Mouse (Mus musculus) embryonic facial prominence, embryonic 14.5 days (tissue): ENCODE measurements around the gene Tmem184c. TPM values are rescaled to one million over a fixed set of nuclear protein-coding genes. Genes with fewer than 3 reads are reported as not detected.

ENCODE experiments used
- ATAC-seq: fragments of 200-750 bp; cut with Nextera tagmentation; 2 replicates; pipeline ENCODE4 v1.8.0; 2017; ENCODE audit warnings: low read depth, moderate number of reproducible peaks, moderate TSS enrichment
- DNase-seq: peaks from one replicate; pipeline ENCODE4 v3.0.0-alpha.2; 2015; ENCODE audit warnings: low spot score
- H3K27ac ChIP-seq: fragments of 300-500 bp; sonication (generic); replicated peaks from 2 replicates; pipeline ENCODE4 v1.5.1; 2014; ENCODE audit warnings: low read depth, mild to moderate bottlenecking, low read length, moderate library complexity
- H3K27me3 ChIP-seq: fragments of 300-500 bp; sonication (generic); replicated peaks from 2 replicates; pipeline ENCODE4 v1.6.1; 2014; ENCODE audit warnings: low read length; ENCODE audit not compliant: control insufficient read depth, insufficient read depth
- H3K36me3 ChIP-seq: fragments of 300-500 bp; sonication (generic); 2 replicates; pipeline ENCODE4 v1.6.1; 2014; ENCODE audit warnings: low read length, mixed read lengths; ENCODE audit not compliant: control insufficient read depth, insufficient read depth
- H3K4me1 ChIP-seq: fragments of 300-500 bp; sonication (generic); 2 replicates; pipeline ENCODE4 v1.6.1; 2014; ENCODE audit warnings: antibody characterized with exemption, low read length; ENCODE audit not compliant: control insufficient read depth, insufficient read depth
- H3K4me2 ChIP-seq: fragments of 300-500 bp; sonication (generic); 2 replicates; pipeline ENCODE4 v1.6.1; 2014; ENCODE audit warnings: low read depth, mild to moderate bottlenecking, low read length, moderate library complexity, mixed read lengths
- H3K4me3 ChIP-seq: fragments of 300-500 bp; sonication (generic); 2 replicates; pipeline ENCODE4 v1.5.1; 2014; ENCODE audit warnings: low read depth, mild to moderate bottlenecking, low read length
- H3K9ac ChIP-seq: fragments of 300-500 bp; sonication (generic); 2 replicates; pipeline ENCODE4 v1.6.1; 2014; ENCODE audit warnings: low read depth, mild to moderate bottlenecking, low read length, moderate library complexity, mixed read lengths
- H3K9me3 ChIP-seq: fragments of 300-500 bp; sonication (generic); 2 replicates; pipeline ENCODE4 v1.6.1; 2016; ENCODE audit warnings: low read length; ENCODE audit not compliant: control insufficient read depth
- WGBS: fragments of 180-500 bp; shearing (Covaris S2); extraction: QIAGEN DNeasy Blood & Tissue Kit; methylation state at CpG from one replicate; pipeline ENCODE4 v1.1.7; 2014; 5-methylcytosine and 5-hydroxymethylcytosine counted together
- polyA plus RNA-seq: library from polyadenylated mRNA; unstranded; fragments of >200 nt; fragmentation: Nextera tagmentation; extraction: Ambion mirVana; gene quantifications from 2 replicates; pipeline ENCODE4 v1.2.1, GENCODE M21; 2014

The Tmem184c gene
- polyA plus RNA-seq, 1 experiment from 2014 or later: 33.2 TPM

GRCm38 (mm10) chr8:77552491-77552890 is 58.0 kb downstream of the Tmem184c start:
- Histone ChIP-seq H3K27ac (no peak overlapping the region), H3K9ac (no peak overlapping the region), H3K4me1 (no peaks in the 10 kb centered on the region), H3K36me3 (peaks cover 57% of the 10 kb centered on the region), H3K27me3 (no peaks in the 10 kb centered on the region), H3K4me2 (no peak overlapping the region), H3K4me3 (no peak overlapping the region), H3K9me3 (0 out of 2 replicates have a peak, but pooled peaks cover 4% of the 10 kb centered on the region)
- ATAC-seq: no peak
- WGBS: 97% methylated on average over 3 of the region's 3 CpGs
- DNase-seq: no peak

GRCm38 (mm10) chr8:77549881-77550580 is 60.5 kb downstream of the Tmem184c start:
- ATAC-seq: no peak
- WGBS: 19% methylated on average over 7 of the region's 7 CpGs
- no peak overlapping the region for H3K27ac ChIP-seq

GRCm38 (mm10) chr8:77549121-77549706 is 61.3 kb downstream of the Tmem184c start, which contains the start of gene Prmt9:
Gene Prmt9 (plus strand): TSS chr8:77549397.
- WGBS: 3% methylated on average over 34 of the region's 42 CpGs
- Histone ChIP-seq H3K4me2 (peak within 1 kb of the TSS; percentile 70), H3K9me3 (0 out of 2 replicates have a peak, but pooled peaks cover 4% of the 10 kb centered on the region), H3K27me3 (no peaks in the 10 kb centered on the region), H3K27ac (peak within 1 kb of the TSS; percentile 91), H3K4me1 (no peaks in the 10 kb centered on the region), H3K4me3 (peak within 1 kb of the TSS; percentile 88), H3K36me3 (peaks cover 32% of the 10 kb centered on the region), H3K9ac (peak within 1 kb of the TSS; percentile 94)
- DNase-seq (peak; percentile 93), ATAC-seq (peak; percentile 96)

More at GRCm38 (mm10) chr8:77549881-77550580, 60.5 kb downstream of the Tmem184c start:
- H3K4me3 ChIP-seq: peak overlapping the region; percentile 88
- H3K27me3 ChIP-seq: no peaks in the 10 kb centered on the region
- peak overlapping the region; percentile 94 for H3K9ac ChIP-seq
- peak; percentile 70 for DNase-seq
- peaks cover 33% of the 10 kb centered on the region for H3K36me3 ChIP-seq
- peak overlapping the region; percentile 70 for H3K4me2 ChIP-seq
- H3K9me3 ChIP-seq: 0 out of 2 replicates have a peak, but pooled peaks cover 4% of the 10 kb centered on the region
- no peaks in the 10 kb centered on the region for H3K4me1 ChIP-seq

Other genes with a start within 250 kb of the Tmem184c start
- gene Arhgap10, start 92.7 kb downstream of the Tmem184c start, polyA plus RNA-seq: 25.9 and 29.2 TPM in 2 replicates
- gene Prmt9, start 61.3 kb downstream of the Tmem184c start, polyA plus RNA-seq: 16.7 and 19.8 TPM in 2 replicates
- gene Ednra, start 113.8 kb upstream of the Tmem184c start, polyA plus RNA-seq: 28.7 and 35.1 TPM in 2 replicates